Mouse (Mus musculus) MEL (cell line): ENCODE data around the gene Piezo1.

Experiments
- CTCF ChIP-seq, 3 experiments: IDR thresholded peaks in 2 of 3; conservative IDR thresholded peaks in 1 of 3; 2 replicates each; pipeline ENCODE4 v1.5.1; 2011 to 2012; ENCODE audit warnings: low read length in 3 of 3, low read depth in 2 of 3, mild to moderate bottlenecking in 2 of 3, improper control_type of control experiment in 1 of 3, inconsistent platforms in 1 of 3, mixed read lengths in 1 of 3, moderate library complexity in 1 of 3; ENCODE audit not compliant: control insufficient read depth in 1 of 3, insufficient read depth in 1 of 3, poor library complexity in 1 of 3, severe bottlenecking in 1 of 3
- ETS1 ChIP-seq: IDR thresholded peaks from 2 replicates; pipeline ENCODE4 v1.6.1; 2012; ENCODE audit warnings: low read depth, mild to moderate bottlenecking, inconsistent platforms, low read length, improper control_type of control experiment, moderate library complexity
- GABPA ChIP-seq: IDR thresholded peaks from 2 replicates; pipeline ENCODE4 v1.6.1; 2012; ENCODE audit warnings: low read depth, mild to moderate bottlenecking, inconsistent platforms, low read length, improper control_type of control experiment, moderate library complexity
- JUND ChIP-seq: IDR thresholded peaks from 2 replicates; pipeline ENCODE4 v1.6.1; 2011; ENCODE audit warnings: low read depth, mild to moderate bottlenecking, improper control_type of control experiment, low read length
- MAFK ChIP-seq: IDR thresholded peaks from 2 replicates; pipeline ENCODE4 v1.6.1; 2011; ENCODE audit warnings: low read depth, mild to moderate bottlenecking, low read length, improper control_type of control experiment, borderline replicate concordance
- MAX ChIP-seq: IDR thresholded peaks from 2 replicates; pipeline ENCODE4 v1.6.1; 2011; ENCODE audit warnings: low read length, improper control_type of control experiment
- MYC ChIP-seq: IDR thresholded peaks from 2 replicates; pipeline ENCODE4 v1.6.1; 2011; ENCODE audit warnings: low read depth, mild to moderate bottlenecking, low read length, improper control_type of control experiment, moderate library complexity
- RAD21 ChIP-seq: IDR thresholded peaks from 2 replicates; pipeline ENCODE4 v1.6.1; 2011; ENCODE audit warnings: mild to moderate bottlenecking, low read depth, low read length, improper control_type of control experiment
- UBTF ChIP-seq: IDR thresholded peaks from 2 replicates; pipeline ENCODE4 v1.6.1; 2012; ENCODE audit warnings: low read depth, mild to moderate bottlenecking, inconsistent platforms, low read length, improper control_type of control experiment, moderate library complexity, borderline replicate concordance; ENCODE audit not compliant: insufficient read depth
- USF1 ChIP-seq: IDR thresholded peaks from 2 replicates; pipeline ENCODE4 v1.6.1; 2014; ENCODE audit warnings: low read depth, mild to moderate bottlenecking, inconsistent platforms, low read length, improper control_type of control experiment, moderate library complexity

GRCm38 (mm10) chr8:122572751-122573150, 21.6 kb upstream of the Piezo1 start:
- TF ChIP-seq RAD21 (no peak), USF1 (no peak), CTCF (IDR thresholded peaks at IDR 0.05 in 2 of 3, conservative IDR thresholded peaks at IDR 0.05 in 1 of 3; ENCODE audit: control insufficient read depth in 1 of 3, insufficient read depth in 1 of 3, low read depth in 2 of 3, low read length in 3 of 3, poor library complexity in 1 of 3, severe bottlenecking in 1 of 3) (no peak), UBTF (no peak), ETS1 (no peak), GABPA (no peak), JUND (no peak), MAFK (no peak), MYC (no peak), MAX (no peak)
